Mouse (Mus musculus) thymus, adult 2 months (tissue): ENCODE results near the gene Adipoq. TPM values are rescaled to one million over a fixed set of nuclear protein-coding genes. Genes with fewer than 3 reads are reported as not detected.

Experiments used
- DNase-seq: peaks from one replicate; pipeline ENCODE4 v3.0.0; 2021
- H3K27ac ChIP-seq: fragments of 200-500 bp; 2 replicates; pipeline ENCODE4 v1.5.1; 2012; ENCODE audit warnings: low read length, control low read depth; ENCODE audit not compliant: control insufficient read depth, insufficient read depth
- H3K27me3 ChIP-seq: fragments of 200-500 bp; 2 replicates; pipeline ENCODE4 v1.6.1; 2012; ENCODE audit warnings: mild to moderate bottlenecking, low read length, moderate library complexity, mixed read lengths; ENCODE audit not compliant: control insufficient read depth, insufficient read depth
- H3K36me3 ChIP-seq: fragments of 200-500 bp; 2 replicates; pipeline ENCODE4 v1.6.1; 2012; ENCODE audit warnings: mild to moderate bottlenecking, low read length, moderate library complexity; ENCODE audit not compliant: control insufficient read depth, insufficient read depth
- H3K4me1 ChIP-seq: fragments of 200-500 bp; replicated peaks from 2 replicates; pipeline ENCODE4 v1.6.1; 2012; ENCODE audit warnings: low read length; ENCODE audit not compliant: control insufficient read depth, insufficient read depth
- H3K4me3 ChIP-seq: fragments of 200-500 bp; 2 replicates; pipeline ENCODE4 v1.5.1; 2012; ENCODE audit warnings: mild to moderate bottlenecking, low read length, control low read depth, moderate library complexity; ENCODE audit not compliant: control insufficient read depth, insufficient read depth
- CTCF ChIP-seq: fragments of 200-500 bp; IDR thresholded peaks from 2 replicates; pipeline ENCODE4 v1.5.1; 2012; ENCODE audit warnings: mild to moderate bottlenecking, control low read depth, low read length, moderate library complexity, borderline replicate concordance; ENCODE audit not compliant: control insufficient read depth, poor library complexity, insufficient read depth; ENCODE audit errors: extremely low read depth
- POLR2A ChIP-seq: fragments of 200-500 bp; IDR thresholded peaks from 2 replicates; pipeline ENCODE4 v1.6.1; 2012; ENCODE audit warnings: mild to moderate bottlenecking, low read length, control low read depth, moderate library complexity; ENCODE audit not compliant: control insufficient read depth, poor library complexity, insufficient read depth; ENCODE audit errors: extremely low read depth
- WGBS: fragments of 180-500 bp; shearing (Covaris S2); methylation state at CpG from one replicate; pipeline ENCODE4 v1.1.7; 2018; 5-methylcytosine and 5-hydroxymethylcytosine counted together
- polyA plus RNA-seq: library from polyadenylated mRNA; depleted of rRNA; stranded (reverse); fragments of >200 nt; gene quantifications from 2 replicates; pipeline ENCODE4 v1.2.3, GENCODE M21; 2012; rRNA removed

Gene Adipoq
- polyA plus RNA-seq, 1 experiment, result 61.3 TPM

DNA sequence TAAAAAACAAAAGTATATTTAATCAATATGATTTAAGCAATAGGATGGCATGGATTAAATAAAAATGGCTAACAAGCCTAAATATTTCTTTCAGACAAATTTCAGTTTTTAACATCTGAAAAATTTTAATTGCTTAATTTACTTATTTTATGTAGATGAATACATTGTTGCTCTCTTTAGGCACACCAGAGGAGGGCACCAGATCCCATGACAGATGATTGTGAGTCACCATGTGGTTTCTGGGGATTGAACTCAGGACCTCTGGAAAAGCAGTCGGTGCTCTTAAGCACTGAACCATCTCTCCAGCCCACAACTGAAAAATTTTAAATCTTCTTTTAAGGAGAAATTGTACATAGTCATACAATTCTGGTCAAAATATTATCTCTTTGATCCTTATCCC lies 43.3 kb downstream of the Adipoq start:
- Histone ChIP-seq H3K4me3 (no peak overlapping the region), H3K36me3 (no peaks in the 10 kb centered on the region), H3K27ac (no peak overlapping the region), H3K4me1 (peaks cover 7% of the 10 kb centered on the region), H3K27me3 (no peaks in the 10 kb centered on the region)
- TF ChIP-seq CTCF, result no peak
- WGBS, result 95% methylated on average over 1 of the region's 1 CpGs
- no peak for DNase-seq

DNA sequence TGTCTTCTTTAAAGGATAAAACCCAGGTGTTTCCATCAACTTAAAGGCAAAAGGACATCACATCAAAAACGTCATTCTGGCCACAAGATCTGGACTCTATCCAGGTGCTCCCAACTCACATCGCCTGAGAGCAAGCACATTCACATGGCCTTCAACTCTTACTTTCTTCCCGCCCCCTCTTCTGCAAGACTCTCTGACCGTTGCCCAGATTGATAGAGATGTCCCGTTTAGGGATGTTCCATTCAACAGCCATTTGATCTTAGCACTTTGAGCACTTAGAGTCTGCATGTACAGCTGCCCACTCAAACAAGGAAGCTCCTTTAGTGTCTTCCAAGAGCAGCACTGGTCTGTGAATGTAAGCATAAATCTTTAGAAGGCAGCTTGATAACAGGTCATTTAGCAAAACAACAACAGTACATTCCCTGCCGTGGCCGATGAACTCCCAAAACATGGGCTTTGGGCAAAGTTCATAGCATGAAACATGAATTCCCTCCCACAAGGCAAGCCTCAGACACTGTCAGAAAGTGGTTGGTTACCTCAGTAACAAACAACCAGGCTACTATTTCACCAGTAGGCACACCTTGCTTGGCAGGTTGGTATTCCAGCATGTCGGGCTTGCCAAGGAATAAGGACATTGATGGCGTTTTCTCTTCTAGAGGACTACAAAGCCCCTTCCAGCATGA lies 45.4 kb downstream of the Adipoq start:
- no peak for DNase-seq
- H3K4me3 ChIP-seq, result no peak overlapping the region
- WGBS, result 89% methylated on average over 9 of the region's 9 CpGs
- TF ChIP-seq CTCF, result no peak
- TF ChIP-seq POLR2A, result no peak
- H3K4me1 ChIP-seq, result peaks cover 6% of the 10 kb centered on the region
- H3K36me3 ChIP-seq, result no peaks in the 10 kb centered on the region
- H3K27ac ChIP-seq, result no peak overlapping the region
- no peaks in the 10 kb centered on the region for H3K27me3 ChIP-seq

DNA sequence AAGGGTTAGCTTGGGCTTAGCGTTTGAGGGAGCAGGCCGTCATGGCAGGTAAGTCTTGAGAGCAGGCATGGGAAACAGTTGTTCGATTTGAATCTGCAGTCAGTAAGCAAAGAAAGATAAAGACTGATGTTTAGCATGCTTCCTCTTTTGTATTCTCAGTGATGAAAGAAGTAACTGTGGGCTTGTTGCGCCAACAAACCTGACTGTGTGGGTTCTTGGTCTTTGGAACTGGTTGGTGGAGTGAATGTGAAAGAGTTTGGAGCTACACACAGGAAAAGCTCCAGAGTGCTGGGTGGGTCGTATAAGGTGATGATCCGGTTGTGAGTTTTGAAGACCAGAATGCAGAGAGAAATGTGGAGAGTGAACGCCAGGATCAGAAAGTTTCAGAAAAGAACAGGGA lies 49.3 kb downstream of the Adipoq start:
- H3K4me3 ChIP-seq, result no peak overlapping the region
- WGBS, result 13% methylated on average over 7 of the region's 7 CpGs
- H3K27me3 ChIP-seq, result no peaks in the 10 kb centered on the region
- H3K4me1 ChIP-seq, result peaks cover 9% of the 10 kb centered on the region
- no peak for DNase-seq
- H3K27ac ChIP-seq, result peak overlapping the region; percentile 51; the same call in 1 of the 2 replicates
- no peak for TF ChIP-seq POLR2A
- TF ChIP-seq CTCF, result no peak
- no peaks in the 10 kb centered on the region for H3K36me3 ChIP-seq

DNA sequence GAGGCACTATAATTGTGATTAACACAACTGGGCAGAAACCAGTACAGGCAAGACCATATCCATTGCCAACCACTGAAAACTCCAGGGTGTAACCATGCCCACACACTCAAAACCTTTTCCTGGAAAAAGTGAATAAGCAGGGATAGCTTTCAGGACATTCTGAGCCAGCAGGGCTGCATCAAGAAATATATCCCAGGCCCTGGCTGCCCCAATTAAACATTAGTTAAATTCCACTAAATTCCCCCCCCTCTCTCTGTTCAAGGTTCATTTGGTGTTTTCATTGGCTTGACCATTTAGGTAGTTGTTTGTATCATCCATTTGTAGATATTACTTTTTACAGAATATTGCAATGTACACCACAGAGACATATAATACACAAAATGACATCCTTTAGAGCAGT lies 50.0 kb downstream of the Adipoq start:
- Histone ChIP-seq H3K36me3 (no peaks in the 10 kb centered on the region), H3K4me1 (peaks cover 9% of the 10 kb centered on the region), H3K4me3 (no peak overlapping the region), H3K27ac (no peak overlapping the region), H3K27me3 (no peaks in the 10 kb centered on the region)
- DNase-seq, result no peak
- no peak for TF ChIP-seq POLR2A
- no peak for TF ChIP-seq CTCF

DNA sequence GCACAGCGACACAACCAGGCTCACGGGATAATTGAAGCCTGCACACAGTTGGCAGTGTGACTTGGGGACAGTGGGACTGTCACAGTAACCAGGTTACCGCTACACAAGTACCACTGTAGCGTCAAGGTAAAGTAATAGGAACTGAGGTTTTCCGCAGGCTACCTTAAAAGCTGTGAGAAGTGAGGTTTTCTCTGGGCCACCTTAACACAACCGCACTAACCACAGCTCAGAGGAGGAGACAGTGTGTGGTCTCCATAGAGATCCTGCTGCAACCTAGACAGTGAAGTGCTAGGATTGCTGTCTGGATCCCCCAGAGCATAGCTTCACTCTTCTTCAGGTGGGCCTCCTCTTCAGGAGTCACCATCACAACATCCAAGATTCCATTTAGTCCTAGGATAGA lies 50.5 kb downstream of the Adipoq start:
- no peak for TF ChIP-seq POLR2A
- TF ChIP-seq CTCF, result no peak
- Histone ChIP-seq H3K27ac (no peak overlapping the region), H3K4me3 (no peak overlapping the region), H3K36me3 (no peaks in the 10 kb centered on the region), H3K27me3 (no peaks in the 10 kb centered on the region), H3K4me1 (peaks cover 9% of the 10 kb centered on the region)
- WGBS, result 27% methylated on average over 6 of the region's 6 CpGs
- no peak for DNase-seq

DNA sequence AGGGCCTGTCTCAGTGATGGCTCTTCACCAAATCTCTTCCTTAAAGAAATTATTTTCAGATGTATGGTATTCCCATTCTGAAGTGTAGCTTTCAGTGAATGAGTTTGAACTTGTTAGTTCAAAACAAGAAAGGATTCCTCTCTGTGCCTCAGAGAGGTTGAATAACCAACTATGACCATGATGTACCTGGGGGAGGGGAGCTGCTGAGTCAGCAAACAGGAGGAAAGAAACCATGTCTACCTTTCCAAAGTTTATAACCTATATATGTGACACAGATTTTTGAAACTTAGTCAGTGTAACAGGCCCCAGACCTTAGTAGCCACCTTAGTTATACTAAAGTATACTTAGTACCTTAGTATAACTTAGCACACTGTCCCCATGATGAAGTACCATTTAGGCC lies 55.2 kb downstream of the Adipoq start:
- TF ChIP-seq CTCF (no peak), POLR2A (no peak)
- Histone ChIP-seq H3K36me3 (no peaks in the 10 kb centered on the region), H3K4me3 (no peak overlapping the region), H3K27me3 (no peaks in the 10 kb centered on the region), H3K27ac (no peak overlapping the region), H3K4me1 (peaks cover 4% of the 10 kb centered on the region)
- no peak for DNase-seq

Other genes with a start within 250 kb of the Adipoq start
- gene Fetub, start 228.2 kb upstream of the Adipoq start, polyA plus RNA-seq, result 1.2 and 1.6 TPM in 2 replicates
- gene Hrg, start 195.5 kb upstream of the Adipoq start, polyA plus RNA-seq, result 0.60 TPM in 1 of 2 replicates, not detected in the other
- 0.80 and 0.91 TPM in 2 replicates for gene Kng2, start 117.1 kb upstream of the Adipoq start, polyA plus RNA-seq
- 0.05 and 0.98 TPM in 2 replicates for gene Kng1, start 88.7 kb upstream of the Adipoq start, polyA plus RNA-seq
- gene Eif4a2, start 39.1 kb upstream of the Adipoq start, polyA plus RNA-seq, result 109 and 137 TPM in 2 replicates
- gene Rfc4, start 18.8 kb upstream of the Adipoq start, polyA plus RNA-seq, result 2.6 and 3.4 TPM in 2 replicates
- 30.7 and 33.2 TPM in 2 replicates for gene St6gal1, start 78.2 kb downstream of the Adipoq start, polyA plus RNA-seq